In the genomic region with DNA sequence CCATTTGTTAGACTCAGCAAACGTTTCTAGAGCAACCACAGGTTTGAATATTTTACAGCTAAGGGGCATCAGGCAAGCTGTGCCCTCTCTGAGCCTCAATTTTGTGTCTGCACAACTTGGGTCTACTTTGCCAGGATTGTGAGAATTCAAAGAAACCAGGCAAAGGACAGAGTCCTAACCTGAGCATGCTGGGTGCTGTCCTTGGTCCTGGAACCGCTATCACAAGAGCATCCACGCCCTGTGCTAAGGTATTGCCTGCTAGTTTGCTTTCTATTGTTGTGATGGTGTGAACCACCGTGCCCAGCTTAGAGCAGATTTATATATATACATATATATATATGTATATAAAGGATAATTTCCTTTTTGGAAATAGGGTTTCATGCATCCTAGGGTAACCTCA, we compare ENCODE assay signal across 11 mouse cellular contexts. TPM values are rescaled to one million over a fixed set of nuclear protein-coding genes. Genes with fewer than 3 reads are reported as not detected.
A peak's percentile ranks its signal among the peaks of the same experiment; 100 is the strongest.
DNase-seq lines count a peak whose midpoint lies in the region; ATAC-seq and TF ChIP-seq lines count a peak whose summit lies in the region.
"Had no signal": no experiment of that assay in that cellular context is flagged by ENCODE, and none has a peak within 500 bp of the region (broad histone marks: within the 10 kb centered on the region; RNA-seq: fewer than 3 reads in every experiment).

No protein-coding gene starts in this region.

- 3% methylated on average over 4 of the region's 4 CpGs for WGBS in liver, adult 2 months
- 29% methylated on average over 4 of the region's 4 CpGs for WGBS in hindbrain, postnatal 0 days

- no peak overlapping the region for H3K9ac ChIP-seq in liver, adult 2 months (ENCODE audit: low read depth, low read length)
- no peak overlapping the region for H3K9ac ChIP-seq in hindbrain, postnatal 0 days (replicated peaks; ENCODE audit: low read length)
- H3K9ac ChIP-seq: embryonic facial prominence, embryonic 12.5 days; stomach, embryonic 15.5 days had no signal

- no peak overlapping the region for H3K4me3 ChIP-seq in liver, adult 2 months (ENCODE audit: insufficient read depth, low read depth, low read length)
- H3K4me3 ChIP-seq in hindbrain, postnatal 0 days (ENCODE audit: low read length): no peak overlapping the region
- H3K4me3 ChIP-seq: embryonic facial prominence, embryonic 12.5 days; megakaryocyte, embryonic 14.5 days; stomach, embryonic 15.5 days had no signal

- peaks cover 8% of the 10 kb centered on the region for H3K27me3 ChIP-seq in liver, adult 2 months (ENCODE audit: control insufficient read depth, insufficient read depth, low read length)
- no peaks in the 10 kb centered on the region for H3K27me3 ChIP-seq in hindbrain, postnatal 0 days (ENCODE audit: insufficient read depth, low read length)

- DNase-seq in adrenal gland, postnatal 14 days: peak; percentile 72
- DNase-seq in adrenal gland, adult 8-10 months: no peak
- DNase-seq in 3T3-L1 (ENCODE audit: low read depth, low spot score): peak; percentile 56
- peak; percentile 6 for DNase-seq in liver, adult 2 months (ENCODE audit: extremely low read depth, low read depth, low spot score)
- no peak for DNase-seq in cerebellum, postnatal 25 days
- DNase-seq in hindbrain, postnatal 0 days (ENCODE audit: low spot score): no peak

- no peaks in the 10 kb centered on the region for H3K36me3 ChIP-seq in liver, adult 2 months (ENCODE audit: control insufficient read depth, insufficient read depth, low read length)
- no peaks in the 10 kb centered on the region for H3K36me3 ChIP-seq in hindbrain, postnatal 0 days (ENCODE audit: insufficient read depth, low read length)
- H3K36me3 ChIP-seq: embryonic facial prominence, embryonic 12.5 days; stomach, embryonic 15.5 days had no signal

- no peak for TF ChIP-seq CTCF in liver, adult 2 months (IDR thresholded peaks at IDR 0.05; ENCODE audit: low read depth, low read length)
- TF ChIP-seq CTCF in hindbrain, postnatal 0 days (IDR thresholded peaks at IDR 0.05; ENCODE audit: low read depth): no peak

- H3K4me1 ChIP-seq in liver, adult 2 months (ENCODE audit: control insufficient read depth, insufficient read depth, low read length): no peaks in the 10 kb centered on the region
- peaks cover 18% of the 10 kb centered on the region; the same call in 1 of the 2 replicates for H3K4me1 ChIP-seq in hindbrain, postnatal 0 days (ENCODE audit: insufficient read depth, low read length)

- no peak for TF ChIP-seq POLR2A in liver, adult 2 months (IDR thresholded peaks at IDR 0.05; ENCODE audit: extremely low read depth, insufficient read depth, low read length)

- ATAC-seq in common myeloid progenitor, adult 5-6 weeks (replicated peaks; ENCODE audit: low read depth, poor library complexity, severe bottlenecking): peak; percentile 62; the same call in 1 of the 2 replicates
- no peak for ATAC-seq in megakaryocyte-erythroid progenitor cell, adult 5-6 weeks (replicated peaks; ENCODE audit: low FRiP score, low TSS enrichment, poor library complexity, severe bottlenecking)
- no peak for ATAC-seq in hindbrain, postnatal 0 days

- H3K27ac ChIP-seq in liver, adult 2 months (replicated peaks; ENCODE audit: insufficient read depth, low read depth, low read length): no peak overlapping the region
- no peak overlapping the region for H3K27ac ChIP-seq in hindbrain, postnatal 0 days
- H3K27ac ChIP-seq: embryonic facial prominence, embryonic 12.5 days; stomach, embryonic 15.5 days had no signal

- no peaks in the 10 kb centered on the region for H3K9me3 ChIP-seq in hindbrain, postnatal 0 days (ENCODE audit: low read length)
- H3K9me3 ChIP-seq: embryonic facial prominence, embryonic 12.5 days; megakaryocyte, embryonic 14.5 days; stomach, embryonic 15.5 days had no signal

- H3K4me2 ChIP-seq in hindbrain, postnatal 0 days (ENCODE audit: low read depth, low read length): no peak overlapping the region
- H3K4me2 ChIP-seq: embryonic facial prominence, embryonic 12.5 days; stomach, embryonic 15.5 days had no signal

- H3K79me2 ChIP-seq in liver, adult 2 months (ENCODE audit: control insufficient read depth, insufficient read depth, low read length): no peaks in the 10 kb centered on the region

RNA-seq across cellular contexts. Expression of a gene that starts 3.9 kb away (rescaled TPM):
- 7.2 and 8.5 TPM in 2 replicates for total RNA-seq in adrenal gland, postnatal 14 days (2021)
- total RNA-seq in adrenal gland, adult 8-10 months (2022): 10 to 100 TPM in 2 of 4 experiments, 1 to 10 TPM in 2; 7.6 to 14.6 (median 11.4) TPM
- total RNA-seq in common myeloid progenitor, adult 5-6 weeks (2017): 0.58 and 6.3 TPM in 2 replicates
- total RNA-seq in liver, adult 2 months (2014; rRNA removed): 0.46 and 0.81 TPM in 2 replicates
- 0.57 and 1.6 TPM in 2 replicates for polyA plus RNA-seq in liver, adult 2 months (2012; rRNA removed)
- 0.04 TPM in 1 of 2 replicates, not detected in the other for total RNA-seq in megakaryocyte-erythroid progenitor cell, adult 5-6 weeks (2014; fragmentation: Nextera tagmentation)
- total RNA-seq in megakaryocyte-erythroid progenitor cell, adult 5-6 weeks (2017): 0.27 TPM in 1 of 2 replicates, not detected in the other
- 49.9 and 53.0 TPM in 2 replicates for total RNA-seq in hindbrain, postnatal 0 days (2014; rRNA removed)
- 10.5 and 11.7 TPM in 2 replicates for polyA plus RNA-seq in hindbrain, postnatal 0 days (2015; fragmentation: Nextera tagmentation; extraction: Ambion mirVana)

Comparison
In these comparisons a context has a peak if more than half of its experiments do, and no peak if none do; other contexts are left out.
1. DNase-seq: peak in adrenal gland, postnatal 14 days (single experiment), 3T3-L1 (single experiment) and liver, adult 2 months (single experiment); none in adrenal gland, adult 8-10 months (single experiment), cerebellum, postnatal 25 days (0 of 2) and hindbrain, postnatal 0 days (single experiment).